Mouse (Mus musculus) liver, adult 2 months (tissue): ENCODE measurements around the gene Hdhd3.

ENCODE experiments used
- CTCF ChIP-seq: fragments of 200-500 bp; IDR thresholded peaks from 2 replicates; pipeline ENCODE4 v1.5.1; 2011; ENCODE audit warnings: low read depth, low read length, control low read depth
- POLR2A ChIP-seq: fragments of 200-500 bp; IDR thresholded peaks from 2 replicates; pipeline ENCODE4 v1.6.1; 2011; ENCODE audit warnings: low read length, control low read depth; ENCODE audit not compliant: insufficient read depth; ENCODE audit errors: extremely low read depth

DNA sequence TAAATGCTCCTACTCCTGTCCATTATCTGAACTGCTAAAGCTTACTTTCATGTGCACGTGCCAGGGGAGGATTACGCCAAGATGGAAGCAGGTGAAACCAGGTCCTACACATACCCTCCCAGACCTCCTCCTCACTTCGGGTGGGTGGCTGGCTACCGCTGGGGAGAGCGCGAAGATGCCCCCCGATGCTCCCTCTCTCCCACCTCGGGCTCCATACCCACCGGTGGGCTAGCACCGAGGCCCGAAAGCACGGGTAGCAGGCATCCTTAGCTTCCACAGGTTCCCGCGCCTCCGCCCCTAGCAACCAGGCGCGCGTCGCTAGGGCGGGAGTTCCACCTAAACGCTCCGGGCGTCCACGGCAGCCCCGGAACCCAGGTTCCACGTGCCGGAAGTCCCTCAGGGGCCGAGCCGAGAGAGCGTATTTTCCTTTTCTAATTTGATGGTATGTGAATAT lies 32.6 kb downstream of the Hdhd3 start, which contains the start of gene Wdr31:
- no peak for TF ChIP-seq POLR2A
- TF ChIP-seq CTCF, result no peak
